Mouse (Mus musculus) kidney, postnatal 0 days (tissue): ENCODE measurements at regions not wholly inside any gene's neighbourhood (a gene's known extent, or its start where the extent isn't known, plus 50 kb on each side); places are given as distances from the start of the nearest gene placed in this dataset.

Source experiments
- ATAC-seq: fragments of 200-750 bp; cut with Nextera tagmentation; replicated peaks from 2 replicates; pipeline ENCODE4 v1.8.0; 2017; ENCODE audit warnings: low read depth, moderate number of reproducible peaks, moderate TSS enrichment, moderate library complexity; ENCODE audit not compliant: low FRiP score
- DNase-seq: peaks from one replicate; pipeline ENCODE4 v3.0.0-alpha.2; 2016; ENCODE audit warnings: low spot score
- H3K27ac ChIP-seq: fragments of 300-500 bp; sonication (generic); 2 replicates; pipeline ENCODE4 v1.5.1; 2014; ENCODE audit warnings: mild to moderate bottlenecking
- H3K27me3 ChIP-seq: fragments of 300-500 bp; sonication (generic); 2 replicates; pipeline ENCODE4 v1.6.1; 2014; ENCODE audit warnings: low read length, mixed read lengths; ENCODE audit not compliant: insufficient read depth
- H3K36me3 ChIP-seq: fragments of 300-500 bp; sonication (generic); 2 replicates; pipeline ENCODE4 v1.6.1; 2014; ENCODE audit warnings: low read length, mixed read lengths; ENCODE audit not compliant: insufficient read depth
- H3K4me1 ChIP-seq: fragments of 300-500 bp; sonication (generic); replicated peaks from 2 replicates; pipeline ENCODE4 v1.6.1; 2014; ENCODE audit warnings: antibody characterized with exemption, low read length, mixed read lengths; ENCODE audit not compliant: insufficient read depth
- H3K4me2 ChIP-seq: fragments of 300-500 bp; sonication (generic); 2 replicates; pipeline ENCODE4 v1.6.1; 2014; ENCODE audit warnings: mild to moderate bottlenecking, low read length, moderate library complexity, mixed read lengths
- H3K4me3 ChIP-seq: fragments of 300-500 bp; sonication (generic); replicated peaks from 2 replicates; pipeline ENCODE4 v1.5.1; 2014; ENCODE audit warnings: low read depth, low read length
- H3K9ac ChIP-seq: fragments of 300-500 bp; sonication (generic); 2 replicates; pipeline ENCODE4 v1.6.1; 2014; ENCODE audit warnings: low read depth, low read length
- H3K9me3 ChIP-seq: fragments of 300-500 bp; sonication (generic); replicated peaks from 2 replicates; pipeline ENCODE4 v1.6.1; 2016; ENCODE audit warnings: low read length, inconsistent platforms, mixed read lengths
- CTCF ChIP-seq: IDR thresholded peaks from 2 replicates; pipeline ENCODE4 v1.5.1; 2016; ENCODE audit warnings: antibody characterized with exemption, low read depth, mild to moderate bottlenecking, moderate library complexity
- WGBS: fragments of 180-500 bp; shearing (Covaris S2); extraction: QIAGEN DNeasy Blood & Tissue Kit; methylation state at CpG from one replicate; pipeline ENCODE4 v1.1.7; 2014; 5-methylcytosine and 5-hydroxymethylcytosine counted together

DNA sequence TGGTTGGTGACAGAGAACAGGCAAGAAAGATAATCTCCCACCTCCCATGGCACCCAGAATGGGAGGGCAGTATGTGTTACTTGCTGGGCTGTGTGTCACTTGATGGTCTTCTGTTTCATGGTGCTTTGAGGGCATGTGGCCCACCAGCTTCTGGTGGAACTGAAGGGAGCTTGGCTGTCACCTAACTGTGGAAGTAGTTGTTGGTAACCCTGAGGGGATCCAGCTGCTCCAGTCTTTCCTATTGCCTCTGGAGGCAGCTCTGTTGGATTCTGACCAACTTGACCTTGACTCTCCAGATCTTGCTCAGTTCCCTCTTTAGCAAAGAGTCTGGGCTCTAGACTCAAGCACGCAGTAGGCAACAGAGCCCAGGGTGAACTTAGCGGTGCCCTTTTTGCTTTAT is 162.2 kb downstream of the Nmur2 start:
- no peak for TF ChIP-seq CTCF
- Histone ChIP-seq H3K27me3 (no peaks in the 10 kb centered on the region), H3K4me2 (no peak overlapping the region), H3K27ac (no peak overlapping the region), H3K9ac (no peak overlapping the region), H3K36me3 (no peaks in the 10 kb centered on the region), H3K4me1 (no peaks in the 10 kb centered on the region), H3K9me3 (no peaks in the 10 kb centered on the region), H3K4me3 (no peak overlapping the region)
- ATAC-seq (no peak), DNase-seq (no peak)
- 90% methylated on average over 2 of the region's 2 CpGs for WGBS

DNA sequence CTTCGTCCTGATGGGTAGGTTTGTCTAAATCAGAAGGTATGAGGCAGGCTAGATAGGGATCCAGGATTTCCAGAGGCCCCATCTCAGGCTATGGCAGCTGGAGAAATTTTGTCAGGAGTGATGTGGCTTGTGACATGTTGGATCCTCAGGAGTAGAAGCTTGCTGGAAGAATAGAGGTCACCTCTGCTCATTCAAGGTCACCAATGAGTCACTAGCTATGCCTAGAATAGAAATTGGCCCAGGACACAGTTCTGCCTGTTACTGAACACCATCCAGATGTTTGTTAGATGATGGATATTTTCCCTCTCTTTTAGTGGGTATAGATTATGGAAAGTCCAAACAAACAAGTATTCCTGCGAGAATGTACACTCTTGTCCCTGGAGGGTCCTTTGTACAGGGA is 173.7 kb downstream of the Nmur2 start:
- TF ChIP-seq CTCF = no peak
- H3K27me3 ChIP-seq = no peaks in the 10 kb centered on the region
- no peaks in the 10 kb centered on the region for H3K36me3 ChIP-seq
- ATAC-seq (no peak), DNase-seq (no peak)
- no peak overlapping the region for H3K27ac ChIP-seq
- WGBS = 69% methylated on average over 2 of the region's 2 CpGs
- no peaks in the 10 kb centered on the region for H3K4me1 ChIP-seq
- H3K4me2 ChIP-seq = no peak overlapping the region
- H3K9me3 ChIP-seq = no peaks in the 10 kb centered on the region
- H3K9ac ChIP-seq = no peak overlapping the region
- H3K4me3 ChIP-seq = no peak overlapping the region

- no peaks in the 10 kb centered on the region for H3K9me3 ChIP-seq
- no peak for ATAC-seq
- H3K4me3 ChIP-seq = no peak overlapping the region
- no peak overlapping the region for H3K4me2 ChIP-seq
- 88% methylated on average over 7 of the region's 7 CpGs for WGBS
- no peak for TF ChIP-seq CTCF
- DNase-seq = no peak
- no peak overlapping the region for H3K27ac ChIP-seq
- no peaks in the 10 kb centered on the region for H3K27me3 ChIP-seq
- no peaks in the 10 kb centered on the region for H3K4me1 ChIP-seq
- no peak overlapping the region for H3K9ac ChIP-seq
- H3K36me3 ChIP-seq = no peaks in the 10 kb centered on the region
Measured at GRCm38 (mm10) chr11:55859230-55859629, 181.6 kb downstream of the Nmur2 start.

- Histone ChIP-seq H3K4me3 (no peak overlapping the region), H3K36me3 (no peaks in the 10 kb centered on the region), H3K9ac (no peak overlapping the region), H3K27ac (no peak overlapping the region), H3K27me3 (no peaks in the 10 kb centered on the region), H3K4me1 (no peaks in the 10 kb centered on the region), H3K9me3 (no peaks in the 10 kb centered on the region), H3K4me2 (no peak overlapping the region)
- 79% methylated on average over 6 of the region's 6 CpGs for WGBS
- ATAC-seq (no peak), DNase-seq (no peak)
- no peak for TF ChIP-seq CTCF
Measured at GRCm38 (mm10) chr11:55820479-55820878, 212.5 kb upstream of the Glra1 start.

GRCm38 (mm10) chr11:55816566-55816965 is 208.6 kb upstream of the Glra1 start:
- ATAC-seq (no peak), DNase-seq (no peak)
- Histone ChIP-seq H3K36me3 (no peaks in the 10 kb centered on the region), H3K4me1 (no peaks in the 10 kb centered on the region), H3K9ac (no peak overlapping the region), H3K9me3 (no peaks in the 10 kb centered on the region), H3K27ac (no peak overlapping the region), H3K4me3 (no peak overlapping the region), H3K27me3 (no peaks in the 10 kb centered on the region), H3K4me2 (no peak overlapping the region)
- no peak for TF ChIP-seq CTCF

GRCm38 (mm10) chr11:55810685-55811084 is 202.7 kb upstream of the Glra1 start:
- Histone ChIP-seq H3K4me1 (no peaks in the 10 kb centered on the region), H3K27me3 (no peaks in the 10 kb centered on the region), H3K9me3 (no peaks in the 10 kb centered on the region), H3K4me3 (no peak overlapping the region), H3K9ac (no peak overlapping the region), H3K27ac (no peak overlapping the region), H3K36me3 (no peaks in the 10 kb centered on the region), H3K4me2 (no peak overlapping the region)
- WGBS = 82% methylated on average over 3 of the region's 3 CpGs
- ATAC-seq (no peak), DNase-seq (peak; percentile 35)
- TF ChIP-seq CTCF = no peak

DNA sequence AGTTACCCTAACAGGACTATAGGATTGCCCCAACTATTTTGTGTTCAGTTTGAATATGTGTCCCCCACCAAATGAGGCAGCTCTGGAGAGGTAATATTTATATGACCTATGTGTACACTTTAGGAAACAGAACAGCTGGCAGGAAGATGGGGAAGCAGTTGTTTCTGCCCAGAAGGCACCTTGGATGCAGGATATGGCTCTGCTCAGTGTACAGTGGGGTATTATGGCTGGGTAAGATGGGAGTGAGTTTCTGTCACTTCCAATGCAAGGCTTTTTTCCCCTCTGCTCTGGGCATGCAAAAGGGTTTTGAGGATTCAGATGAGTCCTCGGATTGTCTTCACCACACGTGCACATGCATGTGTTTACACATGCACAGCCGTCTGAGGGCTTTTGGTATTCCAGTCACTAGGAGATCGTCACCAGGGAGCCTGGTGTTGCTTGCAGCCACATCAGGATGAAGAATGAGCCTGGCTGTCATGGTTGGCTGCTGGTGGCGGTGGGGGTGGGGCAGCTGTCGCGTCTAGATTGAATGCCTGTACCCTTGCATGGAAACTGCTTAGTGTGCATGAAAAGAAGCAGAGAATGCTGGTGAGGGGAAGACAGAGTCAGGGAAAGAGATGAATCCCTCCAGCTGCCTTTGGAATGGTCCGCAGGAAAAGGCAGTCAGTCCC is 183.3 kb upstream of the Glra1 start:
- Histone ChIP-seq H3K9ac (no peak overlapping the region), H3K27me3 (no peaks in the 10 kb centered on the region), H3K4me1 (no peaks in the 10 kb centered on the region), H3K36me3 (no peaks in the 10 kb centered on the region), H3K9me3 (no peaks in the 10 kb centered on the region), H3K4me2 (no peak overlapping the region), H3K4me3 (no peak overlapping the region), H3K27ac (no peak overlapping the region)
- 22% methylated on average over 8 of the region's 8 CpGs for WGBS
- TF ChIP-seq CTCF = no peak
- ATAC-seq (no peak), DNase-seq (peak; percentile 32)
